Mouse (Mus musculus) heart, embryonic 11.5 days (tissue): ENCODE results near the gene Platr17. TPM values are rescaled to one million over a fixed set of nuclear protein-coding genes. Genes with fewer than 3 reads are reported as not detected.
"Not testable (repeated sequence)": the region's sequence is repeated elsewhere in the genome, so short reads cannot be mapped to it uniquely, and the experiment has no call there.

Source experiments
- ATAC-seq: fragments of 200-750 bp; cut with Nextera tagmentation; replicated peaks from 2 replicates; pipeline ENCODE4 v1.8.0; 2017; ENCODE audit warnings: moderate library complexity; ENCODE audit not compliant: insufficient number of reproducible peaks, low FRiP score, low TSS enrichment
- H3K27ac ChIP-seq: fragments of 300-500 bp; sonication (generic); 2 replicates; pipeline ENCODE4 v1.5.1; 2014; ENCODE audit warnings: mild to moderate bottlenecking, low read depth, low read length
- H3K27me3 ChIP-seq: fragments of 300-500 bp; sonication (generic); 2 replicates; pipeline ENCODE4 v1.6.1; 2014; ENCODE audit warnings: mild to moderate bottlenecking, low read length, mixed read lengths; ENCODE audit not compliant: control insufficient read depth, insufficient read depth
- H3K36me3 ChIP-seq: fragments of 300-500 bp; sonication (generic); 2 replicates; pipeline ENCODE4 v1.6.1; 2014; ENCODE audit warnings: mild to moderate bottlenecking, low read length, moderate library complexity, mixed read lengths; ENCODE audit not compliant: control insufficient read depth, insufficient read depth
- H3K4me1 ChIP-seq: fragments of 300-500 bp; sonication (generic); 2 replicates; pipeline ENCODE4 v1.6.1; 2014; ENCODE audit warnings: low read length; ENCODE audit not compliant: control insufficient read depth, insufficient read depth
- H3K4me2 ChIP-seq: fragments of 300-500 bp; sonication (generic); 2 replicates; pipeline ENCODE4 v1.6.1; 2014; ENCODE audit warnings: mild to moderate bottlenecking, moderate library complexity
- H3K4me3 ChIP-seq: fragments of 300-500 bp; sonication (generic); 2 replicates; pipeline ENCODE4 v1.5.1; 2014; ENCODE audit warnings: low read depth, low read length
- H3K9ac ChIP-seq: fragments of 300-500 bp; sonication (generic); 2 replicates; pipeline ENCODE4 v1.6.1; 2014; ENCODE audit warnings: mild to moderate bottlenecking, low read depth, low read length, moderate library complexity
- H3K9me3 ChIP-seq: fragments of 300-500 bp; sonication (generic); replicated peaks from 2 replicates; pipeline ENCODE4 v1.6.1; 2016; ENCODE audit warnings: low read length; ENCODE audit not compliant: control insufficient read depth
- WGBS: fragments of 180-500 bp; shearing (Covaris S2); extraction: QIAGEN DNeasy Blood & Tissue Kit; methylation state at CpG from one replicate; pipeline ENCODE4 v1.1.7; 2014; ENCODE audit not compliant: insufficient replicate concordance; 5-methylcytosine and 5-hydroxymethylcytosine counted together
- polyA plus RNA-seq: library from polyadenylated mRNA; unstranded; fragments of >200 nt; fragmentation: Nextera tagmentation; extraction: Ambion mirVana; gene quantifications from 2 replicates; pipeline ENCODE4 v1.2.1, GENCODE M21; 2014

Platr17 gene
- polyA plus RNA-seq = not detected in 2 replicates

DNA sequence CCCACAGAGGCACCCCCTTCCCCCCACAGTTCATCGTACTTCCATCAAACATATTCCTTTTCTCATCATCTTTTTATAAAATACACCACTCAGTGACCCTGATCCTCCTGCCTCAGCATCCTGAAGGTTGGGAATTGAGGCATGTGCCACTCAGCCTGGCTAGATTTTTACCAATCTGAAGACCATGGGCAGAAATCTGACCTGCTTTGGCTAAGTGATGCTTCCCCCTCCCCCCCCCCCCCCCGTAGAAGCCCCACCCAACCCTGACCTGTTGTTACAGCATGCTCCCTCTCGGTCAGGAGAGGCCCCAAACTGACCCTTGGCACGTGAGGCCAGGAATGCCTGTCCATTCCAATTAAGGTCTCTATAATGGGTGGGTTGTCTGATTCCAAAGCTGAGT lies at the start of gene Platr17:
TSS of gene Platr17 (plus strand) at position 301 of the 400 bp plus-strand sequence.
- not testable (repeated sequence) for H3K4me2 ChIP-seq, H3K27ac ChIP-seq, H3K9me3 ChIP-seq, H3K27me3 ChIP-seq, H3K9ac ChIP-seq, ATAC-seq, H3K36me3 ChIP-seq, H3K4me3 ChIP-seq, H3K4me1 ChIP-seq
- WGBS = 59% methylated on average over 2 of the region's 4 CpGs

DNA sequence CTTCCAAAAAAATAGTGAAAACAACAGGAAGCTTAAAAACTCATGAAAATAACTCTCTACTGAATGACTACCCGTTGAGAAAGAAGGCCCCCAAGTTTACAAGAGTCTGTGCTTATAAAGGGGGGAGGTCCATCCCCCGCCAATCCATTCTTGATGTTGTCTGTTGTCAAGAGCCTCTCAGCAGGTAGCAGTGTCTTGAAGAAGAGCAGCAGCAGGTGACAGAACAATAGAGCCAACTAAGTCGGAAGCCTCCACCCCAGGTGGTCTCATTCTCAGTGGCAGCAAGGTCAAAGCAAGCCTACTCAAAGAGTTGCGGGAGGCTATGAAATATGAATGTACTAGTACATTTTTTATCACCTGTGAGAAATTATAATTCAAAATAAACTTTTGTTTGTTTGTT lies 47.1 kb upstream of the Platr17 start:
- no peak overlapping the region for H3K27ac ChIP-seq
- H3K27me3 ChIP-seq = no peaks in the 10 kb centered on the region
- H3K4me1 ChIP-seq = no peaks in the 10 kb centered on the region
- no peaks in the 10 kb centered on the region for H3K9me3 ChIP-seq
- H3K36me3 ChIP-seq = no peaks in the 10 kb centered on the region
- WGBS = 75% methylated on average over 4 of the region's 4 CpGs
- no peak for ATAC-seq
- H3K4me2 ChIP-seq = no peak overlapping the region
- no peak overlapping the region for H3K4me3 ChIP-seq
- H3K9ac ChIP-seq = no peak overlapping the region

DNA sequence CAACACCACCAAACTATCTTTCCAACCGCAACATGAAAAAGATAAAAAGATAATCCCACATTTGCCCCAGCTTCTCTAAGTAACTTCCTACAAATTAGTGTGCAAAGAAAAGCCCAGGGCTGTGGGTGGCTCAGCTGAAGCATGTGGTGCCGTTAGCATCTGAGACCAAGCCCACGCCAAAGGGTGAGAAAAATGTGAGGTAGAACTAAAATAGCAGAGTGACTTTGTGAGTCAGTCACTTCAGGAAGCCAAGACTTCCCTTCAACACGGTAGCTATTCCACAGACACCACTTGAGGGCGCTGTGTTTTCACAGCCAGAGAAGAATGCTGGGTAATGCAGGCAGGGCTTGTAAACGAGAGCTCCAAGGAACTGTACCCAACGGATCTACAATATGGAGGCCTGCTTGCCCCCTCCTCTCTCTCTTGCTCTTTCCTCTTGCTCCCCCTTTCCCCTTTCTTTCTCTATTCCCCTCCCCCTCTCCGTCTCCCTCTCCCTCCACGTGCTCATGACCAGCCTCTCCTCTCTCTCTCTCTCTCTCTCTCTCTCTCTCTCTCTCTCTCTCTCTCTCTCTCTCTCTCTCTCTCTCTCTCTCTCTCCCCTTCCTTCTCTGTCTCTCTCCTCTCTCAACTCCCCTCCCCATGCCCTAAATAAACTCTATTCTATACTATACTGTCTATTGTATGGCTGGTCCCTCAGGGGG lies 39.5 kb upstream of the Platr17 start:
- Histone ChIP-seq H3K4me3 (no peak overlapping the region), H3K9me3 (no peaks in the 10 kb centered on the region), H3K4me1 (no peaks in the 10 kb centered on the region), H3K9ac (no peak overlapping the region), H3K4me2 (peak overlapping the region; percentile 29; the same call in 1 of the 2 replicates), H3K27ac (no peak overlapping the region), H3K27me3 (no peaks in the 10 kb centered on the region), H3K36me3 (no peaks in the 10 kb centered on the region)
- 26% methylated on average over 9 of the region's 9 CpGs for WGBS
- no peak for ATAC-seq

DNA sequence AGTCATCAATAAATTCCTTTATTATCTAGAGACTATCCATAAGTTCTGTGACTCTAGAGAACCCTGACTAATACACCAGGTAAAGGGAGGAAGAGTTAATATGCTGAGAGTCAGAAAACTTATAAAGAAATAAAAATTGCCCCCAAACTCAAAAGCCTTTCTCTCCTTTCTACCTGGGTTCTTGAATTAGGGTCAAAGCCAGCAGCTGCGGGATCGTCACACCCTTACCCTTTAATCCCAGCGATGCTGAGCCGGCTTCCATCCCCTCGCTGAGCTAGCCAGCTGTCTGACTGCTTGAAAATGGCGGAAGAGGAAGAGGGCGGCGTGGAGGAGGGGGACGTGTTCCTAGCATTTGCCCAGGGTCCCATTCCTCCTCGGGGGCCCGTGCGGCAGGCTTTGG lies 31.4 kb upstream of the Platr17 start, which contains the start of gene Gm7029:
TSS of gene Gm7029 (plus strand) at position 301 of the 400 bp plus-strand sequence.
- not testable (repeated sequence) for H3K27me3 ChIP-seq, H3K4me1 ChIP-seq, H3K36me3 ChIP-seq, H3K9me3 ChIP-seq, H3K4me2 ChIP-seq, H3K9ac ChIP-seq, ATAC-seq, H3K27ac ChIP-seq, H3K4me3 ChIP-seq
- WGBS = 90% methylated on average over 3 of the region's 12 CpGs

DNA sequence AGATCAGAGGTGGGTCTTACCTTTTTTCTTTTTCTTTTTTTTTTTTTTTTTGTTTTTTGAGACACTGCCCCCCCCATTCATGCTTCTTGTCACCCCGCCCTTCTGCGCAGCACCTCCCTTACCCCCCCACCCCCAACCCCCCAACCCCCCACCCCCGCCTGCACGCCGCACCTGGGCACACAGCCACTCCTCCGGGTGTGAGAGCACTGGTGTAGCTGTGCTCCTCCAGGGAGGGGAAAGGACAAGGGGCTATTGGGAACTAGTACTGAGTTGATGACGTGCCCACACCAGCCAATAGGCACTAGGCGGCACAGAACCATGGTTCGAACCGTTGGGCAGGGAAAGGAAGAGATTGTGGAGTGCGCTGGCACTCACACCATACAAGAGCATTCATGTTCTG lies 30.5 kb upstream of the Platr17 start:
- no peak for ATAC-seq
- 83% methylated on average over 11 of the region's 11 CpGs for WGBS
- peaks cover 2% of the 10 kb centered on the region; the same call in 1 of the 2 replicates for H3K36me3 ChIP-seq
- no peak overlapping the region for H3K4me3 ChIP-seq
- H3K4me1 ChIP-seq = no peaks in the 10 kb centered on the region
- H3K27me3 ChIP-seq = no peaks in the 10 kb centered on the region
- H3K9me3 ChIP-seq = no peaks in the 10 kb centered on the region
- no peak overlapping the region for H3K27ac ChIP-seq
- no peak overlapping the region for H3K4me2 ChIP-seq
- H3K9ac ChIP-seq = no peak overlapping the region

DNA sequence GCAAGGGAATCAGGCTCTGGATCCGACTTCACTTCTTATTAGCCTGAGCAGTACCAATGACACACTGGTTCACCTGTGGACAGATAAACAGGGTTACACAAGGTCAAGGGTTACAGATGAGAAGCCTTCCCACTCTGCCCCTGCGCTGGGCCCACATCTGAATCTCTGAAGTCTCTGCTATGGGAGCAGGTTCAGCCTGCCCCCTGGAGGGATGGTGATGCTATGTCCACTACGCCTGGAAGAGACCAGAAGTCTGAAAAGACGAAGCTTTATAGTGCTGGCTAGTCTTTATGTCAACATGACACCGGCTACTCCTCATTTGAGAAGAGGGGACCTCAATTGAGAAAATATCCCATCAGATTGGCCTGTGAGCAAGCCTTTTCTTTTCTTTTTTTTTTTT lies 29.1 kb upstream of the Platr17 start:
- not testable (repeated sequence) for H3K9me3 ChIP-seq, H3K36me3 ChIP-seq, H3K9ac ChIP-seq, H3K4me2 ChIP-seq, H3K4me1 ChIP-seq, ATAC-seq, H3K27ac ChIP-seq, H3K4me3 ChIP-seq, H3K27me3 ChIP-seq
- 83% methylated on average over 5 of the region's 5 CpGs for WGBS

DNA sequence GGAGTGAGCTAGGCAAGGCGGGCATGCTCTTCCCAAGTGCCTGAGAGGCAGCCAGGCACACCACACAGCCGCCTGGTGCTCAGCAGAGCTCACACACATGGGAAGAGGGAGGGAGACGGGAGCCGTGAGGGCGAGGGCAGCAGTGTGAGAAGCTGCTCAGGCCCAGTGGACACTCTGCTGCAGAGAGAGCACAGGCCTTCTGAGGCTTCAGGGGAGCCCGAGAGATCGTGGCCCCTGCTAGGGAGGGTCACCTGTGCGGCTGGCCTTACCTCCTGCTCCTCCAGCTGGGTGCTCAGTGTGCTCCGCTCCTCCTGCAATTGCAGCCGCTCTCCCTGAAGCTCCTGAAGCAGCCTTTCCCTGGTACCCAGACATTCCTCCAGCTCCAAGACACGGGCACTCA lies 20.6 kb upstream of the Platr17 start:
- not testable (repeated sequence) for H3K9me3 ChIP-seq, H3K27me3 ChIP-seq, H3K4me3 ChIP-seq, H3K4me2 ChIP-seq, H3K27ac ChIP-seq, H3K4me1 ChIP-seq, ATAC-seq, H3K36me3 ChIP-seq, H3K9ac ChIP-seq
- WGBS = 91% methylated on average over 10 of the region's 11 CpGs

DNA sequence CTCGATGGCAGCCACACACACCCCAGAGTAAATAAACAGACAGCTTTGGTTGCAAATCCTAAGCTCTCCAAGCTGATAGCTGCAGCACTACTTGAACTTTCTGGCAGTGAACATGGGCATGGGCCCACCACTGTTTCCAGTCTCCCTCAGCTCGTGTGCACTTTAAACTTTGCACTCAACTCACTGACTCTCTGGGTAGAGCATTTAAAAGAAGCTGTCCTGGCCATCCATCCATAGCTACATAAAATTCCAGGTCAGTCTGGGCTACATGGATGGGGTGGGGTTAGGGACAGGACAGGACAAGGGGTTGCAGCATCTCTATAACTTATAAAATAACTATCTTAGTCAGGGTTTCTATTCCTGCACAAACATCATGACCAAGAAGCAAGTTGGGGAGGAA lies 17.1 kb upstream of the Platr17 start:
- not testable (repeated sequence) for H3K36me3 ChIP-seq, H3K9me3 ChIP-seq, ATAC-seq, H3K4me1 ChIP-seq, H3K27me3 ChIP-seq, H3K27ac ChIP-seq, H3K4me2 ChIP-seq, H3K4me3 ChIP-seq
- H3K9ac ChIP-seq = 0 out of 2 replicates have a peak overlapping the region, but pooled peaks have one; percentile 16
- WGBS = 26% methylated on average over 2 of the region's 2 CpGs

DNA sequence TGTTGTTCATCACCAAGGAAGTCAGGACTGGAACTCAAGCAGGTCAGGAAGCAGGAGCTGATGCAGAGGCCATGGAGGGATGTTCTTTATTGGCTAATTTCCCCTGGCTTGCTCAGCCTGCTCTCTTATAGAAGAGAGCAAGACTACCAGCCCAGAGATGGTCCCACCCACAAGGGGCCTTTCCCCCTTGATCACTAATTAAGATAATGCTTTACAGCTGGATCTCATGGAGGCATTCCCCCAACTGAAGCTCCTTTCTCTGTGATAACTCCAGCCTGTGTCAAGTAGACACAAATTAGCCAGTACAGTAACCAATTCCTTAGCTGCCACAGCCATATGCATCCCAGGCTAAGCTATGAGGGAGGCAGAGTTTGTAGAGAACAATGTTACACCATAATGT lies 16.7 kb upstream of the Platr17 start:
- not testable (repeated sequence) for H3K27me3 ChIP-seq, H3K36me3 ChIP-seq, H3K27ac ChIP-seq, H3K4me1 ChIP-seq, ATAC-seq, H3K9ac ChIP-seq, H3K9me3 ChIP-seq
- H3K4me3 ChIP-seq = peak overlapping the region; percentile 8; the same call in 1 of the 2 replicates
- H3K4me2 ChIP-seq = peak overlapping the region; percentile 60
